Mouse (Mus musculus): ENCODE measurements around the gene 1700024G13Rik. TPM values are rescaled to one million over a fixed set of nuclear protein-coding genes. Genes with fewer than 3 reads are reported as not detected.

1700024G13Rik gene
- total RNA-seq, 4 experiments from 2014 or later: 0.89 TPM; not detected in 3

GRCm38 (mm10) chr14:32332515-32333445 is 55.4 kb downstream of the 1700024G13Rik start:
- no peak for DNase-seq (ENCODE audit: low spot score in 2 of 2)

GRCm38 (mm10) chr14:32327366-32327765 is 60.8 kb downstream of the 1700024G13Rik start:
- no peak for DNase-seq (ENCODE audit: low spot score in 2 of 2)

Other genes with a start within 250 kb of the 1700024G13Rik start
- gene Msmb, start 246.4 kb downstream of the 1700024G13Rik start, total RNA-seq (2022): not detected
- 100 to 1,000 TPM in 1 of 4 experiments, 10 to 100 TPM in 3; 93.6 to 102 (median 95.5) TPM for gene Ncoa4, start 228.5 kb downstream of the 1700024G13Rik start, total RNA-seq (2022)
- 10 to 100 TPM; 56.9 to 83.5 (median 63.1) TPM for gene Timm23, start 186.5 kb downstream of the 1700024G13Rik start, total RNA-seq (2022)
- 10 to 100 TPM; 37.3 to 42.6 (median 38.8) TPM for gene Parg, start 186.4 kb downstream of the 1700024G13Rik start, total RNA-seq (2022)
- 100 to 1,000 TPM; 120 to 136 (median 125) TPM for gene Ogdhl, start 66.4 kb downstream of the 1700024G13Rik start, total RNA-seq (2022)
- 1 to 10 TPM; 2.7 to 3.9 (median 3.1) TPM for gene Slc18a3, start 76.5 kb upstream of the 1700024G13Rik start, total RNA-seq (2022)
- 1 to 10 TPM; 4.3 to 4.7 (median 4.4) TPM for gene Chat, start 77.6 kb upstream of the 1700024G13Rik start, total RNA-seq (2022)
- 10 to 100 TPM; 18.4 to 20.7 (median 19.3) TPM for gene Ercc6, start 125.1 kb upstream of the 1700024G13Rik start, total RNA-seq (2022)
- gene Prrxl1, start 211.0 kb upstream of the 1700024G13Rik start, total RNA-seq (2022): under 1 TPM in 2 of 4 experiments, not detected in 2; 0.16 to 0.20 TPM